Mouse (Mus musculus) testis, adult 2 months (tissue): ENCODE results near the gene Rif1.

ENCODE experiments used
- CTCF ChIP-seq: fragments of 200-500 bp; IDR thresholded peaks from 2 replicates; pipeline ENCODE4 v1.5.1; 2012; ENCODE audit warnings: low read depth, mild to moderate bottlenecking, inconsistent platforms, low read length, moderate library complexity; ENCODE audit not compliant: control insufficient read depth, insufficient read depth, insufficient replicate concordance
- POLR2A ChIP-seq: fragments of 200-500 bp; IDR thresholded peaks from 2 replicates; pipeline ENCODE4 v1.6.1; 2012; ENCODE audit warnings: low read depth, mild to moderate bottlenecking, inconsistent platforms, low read length, moderate library complexity; ENCODE audit not compliant: control insufficient read depth

DNA sequence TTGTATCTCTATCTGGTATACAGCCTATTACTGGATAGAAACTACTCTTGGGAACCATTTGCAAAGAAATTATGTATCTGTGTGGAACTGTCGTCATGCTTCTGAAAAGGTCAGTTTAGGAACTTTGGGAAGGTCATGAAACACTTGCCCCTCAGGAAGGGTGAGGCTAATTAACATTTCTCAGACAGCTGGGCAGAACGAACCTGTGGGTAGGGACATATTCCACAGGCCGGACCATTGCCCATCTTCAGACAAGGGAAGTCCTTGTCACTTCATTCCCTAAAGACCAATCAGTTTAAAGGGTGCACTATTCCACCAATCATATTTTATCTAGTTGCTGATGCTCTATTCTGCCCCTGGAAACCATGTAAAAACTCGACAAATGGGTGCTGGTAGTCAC, 45.6 kb upstream of the Rif1 start:
- no peak for TF ChIP-seq POLR2A
- TF ChIP-seq CTCF = no peak
